Mouse (Mus musculus) heart, embryonic 11.5 days (tissue): ENCODE results near the gene Susd6. TPM values are rescaled to one million over a fixed set of nuclear protein-coding genes. Genes with fewer than 3 reads are reported as not detected.

Source experiments
- ATAC-seq: fragments of 200-750 bp; cut with Nextera tagmentation; replicated peaks from 2 replicates; pipeline ENCODE4 v1.8.0; 2017; ENCODE audit warnings: moderate library complexity; ENCODE audit not compliant: insufficient number of reproducible peaks, low FRiP score, low TSS enrichment
- H3K27ac ChIP-seq: fragments of 300-500 bp; sonication (generic); 2 replicates; pipeline ENCODE4 v1.5.1; 2014; ENCODE audit warnings: mild to moderate bottlenecking, low read depth, low read length
- H3K27me3 ChIP-seq: fragments of 300-500 bp; sonication (generic); 2 replicates; pipeline ENCODE4 v1.6.1; 2014; ENCODE audit warnings: mild to moderate bottlenecking, low read length, mixed read lengths; ENCODE audit not compliant: control insufficient read depth, insufficient read depth
- H3K36me3 ChIP-seq: fragments of 300-500 bp; sonication (generic); 2 replicates; pipeline ENCODE4 v1.6.1; 2014; ENCODE audit warnings: mild to moderate bottlenecking, low read length, moderate library complexity, mixed read lengths; ENCODE audit not compliant: control insufficient read depth, insufficient read depth
- H3K4me1 ChIP-seq: fragments of 300-500 bp; sonication (generic); 2 replicates; pipeline ENCODE4 v1.6.1; 2014; ENCODE audit warnings: low read length; ENCODE audit not compliant: control insufficient read depth, insufficient read depth
- H3K4me2 ChIP-seq: fragments of 300-500 bp; sonication (generic); 2 replicates; pipeline ENCODE4 v1.6.1; 2014; ENCODE audit warnings: mild to moderate bottlenecking, moderate library complexity
- H3K4me3 ChIP-seq: fragments of 300-500 bp; sonication (generic); 2 replicates; pipeline ENCODE4 v1.5.1; 2014; ENCODE audit warnings: low read depth, low read length
- H3K9ac ChIP-seq: fragments of 300-500 bp; sonication (generic); 2 replicates; pipeline ENCODE4 v1.6.1; 2014; ENCODE audit warnings: mild to moderate bottlenecking, low read depth, low read length, moderate library complexity
- H3K9me3 ChIP-seq: fragments of 300-500 bp; sonication (generic); replicated peaks from 2 replicates; pipeline ENCODE4 v1.6.1; 2016; ENCODE audit warnings: low read length; ENCODE audit not compliant: control insufficient read depth
- WGBS: fragments of 180-500 bp; shearing (Covaris S2); extraction: QIAGEN DNeasy Blood & Tissue Kit; methylation state at CpG from one replicate; pipeline ENCODE4 v1.1.7; 2014; ENCODE audit not compliant: insufficient replicate concordance; 5-methylcytosine and 5-hydroxymethylcytosine counted together
- polyA plus RNA-seq: library from polyadenylated mRNA; unstranded; fragments of >200 nt; fragmentation: Nextera tagmentation; extraction: Ambion mirVana; gene quantifications from 2 replicates; pipeline ENCODE4 v1.2.1, GENCODE M21; 2014

Susd6 gene
- polyA plus RNA-seq, 1 experiment from 2014 or later: 17.7 TPM

DNA sequence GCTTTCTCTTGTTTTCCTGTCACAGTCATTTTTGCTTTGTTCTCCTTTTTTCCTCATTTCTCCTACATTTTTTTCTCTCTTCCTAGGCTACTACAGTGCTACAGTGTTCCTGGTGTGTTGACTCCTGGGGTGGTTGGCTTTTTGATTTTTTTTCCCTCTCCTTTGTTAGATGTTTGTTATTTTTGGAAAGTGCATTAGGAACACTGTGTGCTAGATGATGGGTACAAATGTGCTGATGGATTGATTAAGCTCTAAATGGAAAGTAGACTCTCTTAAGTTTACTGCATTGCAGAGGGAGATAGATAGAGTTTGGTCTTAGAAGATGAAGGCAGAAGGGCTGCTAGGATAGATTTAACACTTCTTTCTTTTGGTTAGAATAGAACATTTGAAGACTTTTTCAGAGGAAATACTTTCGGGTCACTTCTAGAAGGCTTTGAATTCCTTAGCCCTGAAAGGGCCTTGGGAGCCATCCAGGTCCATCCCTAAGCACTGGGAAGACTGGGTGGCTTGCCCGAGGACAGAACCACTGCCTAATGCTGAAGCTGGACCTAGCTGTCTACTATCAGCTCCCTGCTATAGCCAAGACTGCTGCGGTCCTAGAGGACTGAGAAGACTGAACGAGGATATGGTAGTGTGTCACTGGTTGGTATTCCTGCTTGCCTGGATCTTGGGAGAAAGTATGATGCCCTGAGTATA, 31.1 kb downstream of the Susd6 start:
- WGBS: 69% methylated on average over 4 of the region's 4 CpGs
- H3K9ac ChIP-seq: no peak overlapping the region
- peaks cover 38% of the 10 kb centered on the region for H3K4me1 ChIP-seq

DNA sequence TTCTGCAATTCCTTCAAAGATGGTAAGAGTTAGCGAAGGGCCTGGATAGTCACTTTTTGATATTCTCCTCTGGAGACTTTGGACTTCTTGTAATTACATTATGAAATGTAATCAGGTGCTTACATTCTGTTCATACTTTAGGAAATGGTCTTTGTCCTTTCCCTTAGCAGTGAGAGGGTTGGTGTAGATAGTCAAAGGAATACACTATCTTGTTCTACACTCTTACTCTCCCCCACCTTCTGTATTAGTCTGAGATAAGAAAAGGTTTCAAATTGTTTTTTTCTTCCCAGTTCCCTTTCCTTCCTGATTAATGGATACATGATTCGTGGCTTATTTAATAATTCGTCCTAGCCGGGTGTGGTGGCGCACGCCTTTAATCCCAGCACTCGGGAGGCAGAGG, 32.2 kb downstream of the Susd6 start:
- 92% methylated on average over 7 of the region's 7 CpGs for WGBS

More for the DNA sequence above, 31.1 kb downstream of the Susd6 start:
- Histone ChIP-seq H3K4me3 (no peak overlapping the region), H3K9me3 (no peaks in the 10 kb centered on the region), H3K4me2 (no peak overlapping the region), H3K27ac (no peak overlapping the region; the same call in 1 of the 2 replicates), H3K27me3 (no peaks in the 10 kb centered on the region), H3K36me3 (no peaks in the 10 kb centered on the region)
- ATAC-seq: no peak

DNA sequence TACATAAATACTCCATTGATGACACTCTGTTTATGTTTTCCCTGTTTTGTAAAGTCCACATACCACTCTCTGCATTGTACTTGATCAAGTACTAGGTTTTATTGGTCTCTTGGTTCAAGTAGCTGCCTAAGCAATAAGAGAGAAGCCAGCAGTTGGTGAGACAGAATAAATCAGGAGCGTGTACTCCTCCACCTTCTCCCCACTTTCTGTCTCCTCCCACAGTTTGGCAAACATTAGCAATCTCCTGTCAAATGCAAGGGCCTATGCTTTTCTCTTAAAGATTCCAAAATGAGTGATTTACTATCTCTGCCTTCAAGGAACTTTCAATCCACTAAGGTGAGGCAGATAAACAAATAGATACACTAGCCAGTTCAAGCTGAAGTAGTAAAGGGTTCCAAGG, 33.9 kb downstream of the Susd6 start:
- Histone ChIP-seq H3K9me3 (no peaks in the 10 kb centered on the region), H3K4me2 (no peak overlapping the region), H3K36me3 (no peaks in the 10 kb centered on the region), H3K4me1 (peaks cover 26% of the 10 kb centered on the region), H3K4me3 (no peak overlapping the region), H3K27ac (no peak overlapping the region), H3K27me3 (no peaks in the 10 kb centered on the region), H3K9ac (no peak overlapping the region)
- 73% methylated on average over 1 of the region's 1 CpGs for WGBS
- no peak for ATAC-seq

More for the DNA sequence above, 32.2 kb downstream of the Susd6 start:
- Histone ChIP-seq H3K4me2 (no peak overlapping the region), H3K4me1 (peaks cover 35% of the 10 kb centered on the region), H3K27ac (no peak overlapping the region), H3K9me3 (no peaks in the 10 kb centered on the region), H3K4me3 (no peak overlapping the region), H3K27me3 (no peaks in the 10 kb centered on the region), H3K9ac (no peak overlapping the region), H3K36me3 (no peaks in the 10 kb centered on the region)
- ATAC-seq: no peak

DNA sequence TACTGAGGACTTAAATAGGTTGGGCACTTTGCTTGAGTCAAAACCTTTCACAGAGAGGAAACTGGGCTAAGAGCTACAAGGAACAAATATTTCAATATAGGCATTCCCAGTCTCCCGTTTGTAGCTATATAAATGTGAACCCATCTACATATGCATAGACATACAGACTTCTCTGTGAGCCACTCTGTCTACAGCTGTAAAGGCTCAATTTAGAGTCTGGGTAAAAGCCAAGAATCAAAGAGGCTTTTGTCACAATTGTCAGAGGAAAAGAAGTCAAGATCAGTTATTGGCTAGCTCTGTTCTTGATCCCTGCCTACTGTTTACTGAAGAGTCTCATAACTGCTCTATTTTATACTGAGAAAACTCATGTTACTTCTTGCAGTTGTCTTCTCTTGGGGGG, 36.1 kb downstream of the Susd6 start:
- Histone ChIP-seq H3K27ac (no peak overlapping the region), H3K36me3 (no peaks in the 10 kb centered on the region)
- WGBS: 70% methylated on average over 1 of the region's 1 CpGs

DNA sequence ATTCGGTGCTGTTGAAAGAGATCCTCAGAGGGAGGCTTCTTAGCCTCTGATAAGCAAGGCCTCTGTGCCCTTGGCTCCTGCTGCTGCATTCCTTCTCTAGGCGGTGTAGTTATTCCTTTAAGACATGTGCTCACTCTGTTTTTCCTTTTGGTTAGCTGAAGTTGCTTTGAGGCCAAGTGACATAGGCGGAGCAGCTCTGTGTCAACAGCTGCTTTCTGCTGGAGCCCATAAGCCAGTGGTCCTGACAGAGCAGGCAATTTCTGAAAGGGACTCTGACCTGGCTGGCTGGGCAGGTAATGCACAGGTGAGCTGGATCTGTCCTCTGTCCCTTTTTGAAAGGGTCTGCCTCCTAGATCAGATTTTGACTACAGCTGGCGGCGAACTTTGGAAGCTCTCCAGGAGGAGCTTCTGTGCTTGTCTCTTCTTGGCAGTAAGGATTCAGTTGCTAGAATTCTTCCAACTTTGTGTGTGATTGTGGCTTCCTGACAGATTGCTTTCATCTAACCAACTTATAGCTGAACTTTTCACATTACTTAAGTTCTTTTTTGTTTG, 37.2 kb downstream of the Susd6 start:
- H3K9ac ChIP-seq: no peak overlapping the region
- 44% methylated on average over 5 of the region's 5 CpGs for WGBS
- H3K4me1 ChIP-seq: peaks cover 7% of the 10 kb centered on the region
- H3K9me3 ChIP-seq: no peaks in the 10 kb centered on the region
- H3K4me3 ChIP-seq: no peak overlapping the region
- no peak overlapping the region for H3K4me2 ChIP-seq
- H3K27me3 ChIP-seq: no peaks in the 10 kb centered on the region
- no peaks in the 10 kb centered on the region for H3K36me3 ChIP-seq
- no peak for ATAC-seq
- no peak overlapping the region for H3K27ac ChIP-seq

More for the DNA sequence above, 36.1 kb downstream of the Susd6 start:
- no peak for ATAC-seq
- no peak overlapping the region for H3K4me3 ChIP-seq
- H3K4me1 ChIP-seq: peaks cover 13% of the 10 kb centered on the region
- no peak overlapping the region for H3K9ac ChIP-seq
- H3K27me3 ChIP-seq: no peaks in the 10 kb centered on the region
- no peak overlapping the region for H3K4me2 ChIP-seq
- H3K9me3 ChIP-seq: no peaks in the 10 kb centered on the region

DNA sequence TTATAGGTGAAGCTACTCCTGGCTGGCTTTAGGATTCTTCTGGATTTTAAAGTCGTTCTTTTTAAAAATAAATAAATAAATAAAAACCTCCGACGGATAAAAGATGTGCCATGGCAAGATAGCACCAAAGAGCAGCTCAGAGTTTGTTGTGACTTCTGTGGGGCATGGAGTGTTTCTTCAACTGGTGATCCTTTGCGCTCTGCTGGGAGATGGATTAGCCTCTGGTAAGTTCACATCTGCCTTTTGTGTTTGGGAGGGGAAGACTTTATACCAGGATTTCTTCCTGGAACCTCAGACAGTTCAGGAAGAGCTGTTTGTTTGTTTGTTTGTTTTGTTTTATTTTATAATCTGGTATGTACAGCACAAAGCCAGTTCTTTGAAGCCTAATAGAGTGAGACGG, 37.7 kb downstream of the Susd6 start:
- no peaks in the 10 kb centered on the region for H3K27me3 ChIP-seq
- H3K9me3 ChIP-seq: no peaks in the 10 kb centered on the region
- no peaks in the 10 kb centered on the region for H3K36me3 ChIP-seq
- H3K4me2 ChIP-seq: no peak overlapping the region
- peaks cover 7% of the 10 kb centered on the region for H3K4me1 ChIP-seq
- H3K4me3 ChIP-seq: no peak overlapping the region
- H3K9ac ChIP-seq: no peak overlapping the region
- WGBS: 67% methylated on average over 5 of the region's 5 CpGs
- H3K27ac ChIP-seq: no peak overlapping the region
- no peak for ATAC-seq

DNA sequence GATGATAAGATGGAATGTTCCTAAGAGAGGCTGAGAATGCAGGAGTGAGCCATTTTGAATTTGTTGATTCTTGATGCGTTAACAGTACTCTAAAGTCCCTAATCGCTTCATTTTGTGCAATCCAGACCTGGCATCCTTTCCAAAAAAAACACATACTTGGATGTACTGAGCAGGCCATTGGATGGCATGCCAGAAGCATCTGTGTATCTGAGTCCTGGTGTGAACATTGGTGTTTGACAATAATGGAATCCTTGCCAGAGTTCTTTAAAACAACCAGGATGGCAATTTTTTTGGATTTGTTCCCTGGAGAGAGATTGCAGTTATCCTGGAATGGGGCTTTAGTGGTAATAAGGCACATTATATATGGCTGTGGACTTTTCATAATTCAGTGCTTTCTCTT, 38.6 kb downstream of the Susd6 start:
- 94% methylated on average over 2 of the region's 2 CpGs for WGBS
- H3K4me3 ChIP-seq: no peak overlapping the region
- no peak overlapping the region for H3K27ac ChIP-seq
- H3K9ac ChIP-seq: no peak overlapping the region
- no peaks in the 10 kb centered on the region for H3K36me3 ChIP-seq
- H3K9me3 ChIP-seq: no peaks in the 10 kb centered on the region
- H3K4me1 ChIP-seq: peaks cover 14% of the 10 kb centered on the region
- no peak overlapping the region for H3K4me2 ChIP-seq
- ATAC-seq: no peak
- no peaks in the 10 kb centered on the region for H3K27me3 ChIP-seq

DNA sequence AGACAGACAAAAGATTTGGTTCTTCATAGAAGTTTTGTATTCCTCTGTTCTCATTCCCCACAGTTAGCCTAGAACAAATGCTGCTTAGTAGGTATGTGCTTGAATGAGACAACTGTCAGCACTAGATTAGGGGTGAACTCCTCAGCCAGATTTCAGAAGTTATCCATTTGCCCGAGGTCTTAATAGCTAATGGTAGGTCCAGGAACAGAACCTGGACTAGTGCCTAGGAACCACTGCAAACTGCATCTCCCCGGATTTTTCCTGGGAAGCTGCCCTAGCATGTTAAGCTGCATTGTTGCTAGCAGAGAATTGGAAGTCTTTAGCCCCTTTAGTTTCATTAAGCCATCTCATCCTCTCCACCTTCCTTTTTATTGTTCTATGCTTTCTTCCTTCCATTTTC, 39.9 kb downstream of the Susd6 start:
- no peaks in the 10 kb centered on the region for H3K9me3 ChIP-seq
- no peak for ATAC-seq
- H3K36me3 ChIP-seq: no peaks in the 10 kb centered on the region
- H3K27me3 ChIP-seq: no peaks in the 10 kb centered on the region
- H3K4me2 ChIP-seq: no peak overlapping the region
- no peak overlapping the region for H3K4me3 ChIP-seq
- H3K4me1 ChIP-seq: peaks cover 14% of the 10 kb centered on the region
- H3K9ac ChIP-seq: no peak overlapping the region
- no peak overlapping the region for H3K27ac ChIP-seq
- 69% methylated on average over 2 of the region's 2 CpGs for WGBS

DNA sequence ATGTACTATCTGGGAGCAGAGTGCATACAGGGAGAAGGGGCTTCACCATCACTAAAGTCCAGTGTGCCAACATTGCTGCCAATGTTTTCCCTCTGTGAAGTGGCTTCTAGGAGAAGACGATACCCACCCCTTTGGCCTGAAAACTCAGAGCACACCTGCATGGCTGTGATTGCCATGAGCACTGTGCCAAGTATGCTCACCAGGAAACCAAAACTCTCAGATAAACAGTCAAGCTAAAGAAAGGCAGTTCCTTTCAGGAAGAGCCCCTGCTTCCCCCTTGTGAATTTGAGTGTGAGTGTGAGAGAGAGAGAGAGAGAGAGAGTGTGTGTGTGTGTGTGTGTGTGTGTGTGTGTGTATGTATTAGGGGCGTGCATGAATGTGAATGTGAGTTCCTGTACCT, 40.5 kb downstream of the Susd6 start:
- no peak for ATAC-seq
- 68% methylated on average over 2 of the region's 2 CpGs for WGBS
- H3K4me1 ChIP-seq: peaks cover 14% of the 10 kb centered on the region

More for the DNA sequence above, 40.5 kb downstream of the Susd6 start:
- Histone ChIP-seq H3K27me3 (no peaks in the 10 kb centered on the region), H3K9me3 (no peaks in the 10 kb centered on the region), H3K4me3 (no peak overlapping the region), H3K27ac (peak overlapping the region; percentile 18; the same call in 1 of the 2 replicates), H3K9ac (no peak overlapping the region), H3K4me2 (no peak overlapping the region), H3K36me3 (no peaks in the 10 kb centered on the region)
